Mouse (Mus musculus): ENCODE results near the gene Pdlim1.

Pdlim1 gene

GRCm38 (mm10) chr19:40178311-40178710, 93.3 kb downstream of the Pdlim1 start:
- in situ Hi-C loops (cut with MboI; ENCODE audit: unreplicated experiment in 2 of 2), result no loop called here

Measured in v-Abl transformed pro-B cells (cell line).